Mouse (Mus musculus): ENCODE data around the gene Vps4a.
A peak's percentile ranks its signal among the peaks of the same experiment; 100 is the strongest.
"Not testable (repeated sequence)": the region's sequence is repeated elsewhere in the genome, so short reads cannot be mapped to it uniquely, and the experiment has no call there.

Vps4a gene

GRCm38 (mm10) chr8:107030650-107031576 lies at the start of gene Vps4a:
TSS of gene Vps4a (plus strand) at chr8:107031222.
- peak; percentile 90 to 91 for DNase-seq

DNA sequence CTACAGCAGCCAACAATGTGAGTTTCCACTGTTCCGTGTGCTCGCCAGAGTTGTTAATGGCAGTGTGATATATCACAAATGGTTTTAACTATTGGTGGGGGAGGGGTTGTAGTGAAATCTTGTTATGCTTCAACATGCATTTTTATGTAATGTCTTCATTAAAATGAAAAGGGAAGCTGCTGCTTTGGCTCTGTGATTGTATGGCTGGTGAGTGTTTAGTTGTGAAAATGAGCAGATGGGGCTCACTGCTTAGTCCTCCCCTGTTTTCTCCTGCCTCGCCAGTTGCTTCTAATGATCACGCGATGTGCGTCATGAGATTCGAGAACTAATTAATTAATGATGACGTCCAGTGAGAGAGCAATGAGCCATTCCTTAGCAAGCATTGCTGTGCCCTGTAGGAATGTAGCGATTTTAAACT lies 45.6 kb upstream of the Vps4a start:
- no peak for DNase-seq

GRCm38 (mm10) chr8:106985951-106986350 lies 45.1 kb upstream of the Vps4a start:
- DNase-seq = no peak

- DNase-seq = no peak
Measured at GRCm38 (mm10) chr8:106987557-106987956, 43.5 kb upstream of the Vps4a start.

GRCm38 (mm10) chr8:106991393-106991792 lies 39.6 kb upstream of the Vps4a start:
- DNase-seq = no peak

GRCm38 (mm10) chr8:106996339-106996738 lies 34.7 kb upstream of the Vps4a start:
- DNase-seq = not testable (repeated sequence)

- no peak for DNase-seq
Measured at GRCm38 (mm10) chr8:106997416-106997815, 33.6 kb upstream of the Vps4a start.

DNA sequence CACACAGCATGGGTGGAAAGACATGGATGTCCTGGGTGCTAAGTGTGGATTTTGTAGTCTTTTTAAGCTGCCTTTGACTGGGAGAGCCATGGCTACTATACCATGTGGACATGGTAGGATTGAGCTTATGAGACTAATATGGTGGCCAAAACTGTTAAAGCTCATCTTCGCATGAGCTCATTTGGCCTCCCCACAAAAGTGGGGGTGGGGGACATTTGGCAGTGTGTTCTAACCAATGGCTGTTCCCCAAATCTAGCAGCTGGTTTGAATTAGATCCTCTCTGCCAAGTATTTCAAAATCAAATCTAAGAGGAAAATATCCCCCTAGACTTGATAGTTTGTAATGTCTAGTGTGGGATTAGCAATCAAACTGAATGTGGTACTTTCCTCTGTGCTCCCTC lies 32.0 kb upstream of the Vps4a start:
- no peak for DNase-seq

- DNase-seq = peak; percentile 54 to 64
Measured at GRCm38 (mm10) chr8:107002532-107002931, 28.5 kb upstream of the Vps4a start.

DNA sequence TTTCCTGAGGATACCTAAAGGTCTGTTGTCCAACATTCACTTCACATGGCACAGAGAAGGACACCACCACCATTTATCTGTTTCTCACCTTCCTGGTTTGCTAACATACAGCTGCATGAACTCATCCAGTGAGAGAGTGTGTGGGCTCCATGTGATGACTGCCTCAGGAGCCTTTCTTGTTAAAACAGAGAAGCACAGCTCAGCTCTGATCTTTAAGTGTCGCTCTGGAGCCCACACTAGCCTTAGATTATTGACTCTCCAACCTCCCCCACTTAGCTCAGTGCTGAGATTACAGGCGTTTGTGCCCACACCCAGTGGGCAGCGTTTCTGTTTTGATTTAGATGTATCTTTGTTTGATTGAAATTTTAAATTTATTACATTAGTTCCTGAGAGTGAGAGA lies 23.2 kb upstream of the Vps4a start:
- no peak for DNase-seq

DNA sequence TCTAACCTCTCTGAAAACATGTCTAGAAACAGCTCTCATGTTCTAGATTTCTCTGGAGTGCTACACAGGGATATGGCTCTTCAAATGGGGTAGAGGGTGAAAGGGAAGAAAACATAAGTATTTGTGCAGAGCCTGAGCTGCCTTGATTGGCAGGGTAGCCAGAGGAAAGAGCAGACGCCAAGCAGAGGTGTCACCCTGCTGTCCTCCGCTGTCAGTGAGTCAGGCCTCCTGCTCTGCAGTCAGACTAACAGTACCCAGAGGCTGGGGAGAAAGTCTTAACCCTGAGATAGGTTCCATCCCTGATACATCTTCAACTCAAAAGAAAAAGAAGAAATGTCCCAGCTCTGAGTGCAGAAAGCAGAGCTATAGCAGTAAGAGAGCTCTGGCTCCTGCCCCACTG lies 18.4 kb upstream of the Vps4a start:
- DNase-seq = no peak

DNA sequence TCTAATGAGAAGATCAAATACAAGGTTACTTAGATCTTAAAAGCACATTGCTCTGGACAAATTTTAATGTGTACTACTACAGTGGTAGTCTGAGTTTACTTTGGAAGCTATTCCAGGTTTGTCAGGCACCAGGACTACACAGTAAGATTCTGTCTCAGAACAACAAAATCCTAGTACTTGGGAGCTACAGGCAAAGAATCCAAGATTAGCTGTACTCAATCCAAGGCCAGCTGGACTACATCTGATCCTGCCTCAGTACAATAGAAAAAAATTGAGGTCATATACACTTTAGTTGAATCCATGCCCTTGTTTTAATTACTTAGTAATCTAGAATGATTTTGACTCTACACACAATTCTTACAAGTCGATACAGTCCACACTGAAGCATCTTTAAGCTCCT lies 16.1 kb upstream of the Vps4a start:
- no peak for DNase-seq

GRCm38 (mm10) chr8:107023479-107023878 lies 7.5 kb upstream of the Vps4a start:
- DNase-seq = no peak

DNA sequence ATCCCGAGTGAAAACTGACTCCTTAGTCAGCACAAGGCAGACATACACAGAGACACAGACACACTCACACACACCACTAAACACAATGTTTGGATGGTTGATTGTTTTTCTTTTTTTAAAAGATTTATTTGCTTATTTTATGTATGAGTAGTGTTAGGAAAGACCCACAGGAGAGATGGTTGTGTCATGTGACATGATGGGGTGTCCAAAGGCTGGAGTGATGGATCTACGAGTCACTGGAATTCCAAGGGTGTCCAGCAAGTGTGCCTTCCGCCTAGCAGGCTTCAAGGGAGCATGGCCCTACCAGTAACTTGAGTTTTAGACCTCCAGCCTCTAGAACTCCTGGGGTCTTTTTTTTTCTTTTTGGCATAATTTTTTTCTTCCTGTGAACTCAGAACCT lies 1.7 kb upstream of the Vps4a start:
- DNase-seq = no peak

DNA sequence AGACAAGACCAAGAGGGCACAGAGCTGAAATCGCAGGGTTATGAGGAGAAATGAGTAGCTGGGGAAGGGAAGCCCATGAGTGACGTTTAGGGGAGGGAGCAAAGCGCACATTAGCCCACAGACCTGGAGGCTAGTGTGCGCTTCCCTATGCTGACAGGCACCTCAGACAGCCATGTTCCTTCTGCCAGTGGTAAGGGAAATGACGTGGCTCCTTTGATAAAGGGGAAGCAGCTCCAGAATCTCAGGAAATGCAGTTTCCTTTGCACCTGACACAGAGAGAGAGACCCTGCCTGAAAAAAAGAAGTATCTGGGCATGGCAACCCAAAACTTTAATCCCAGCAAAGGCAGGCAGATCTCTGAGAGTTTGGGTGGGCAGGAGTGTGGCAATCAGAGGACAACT lies 964 bp upstream of the Vps4a start:
- no peak for DNase-seq

- no peak for DNase-seq
Measured at GRCm38 (mm10) chr8:107031577-107032090, 612 bp downstream of the Vps4a start.

- not testable (repeated sequence) for DNase-seq
Measured at GRCm38 (mm10) chr8:107033609-107034008, 2.6 kb downstream of the Vps4a start.

DNA sequence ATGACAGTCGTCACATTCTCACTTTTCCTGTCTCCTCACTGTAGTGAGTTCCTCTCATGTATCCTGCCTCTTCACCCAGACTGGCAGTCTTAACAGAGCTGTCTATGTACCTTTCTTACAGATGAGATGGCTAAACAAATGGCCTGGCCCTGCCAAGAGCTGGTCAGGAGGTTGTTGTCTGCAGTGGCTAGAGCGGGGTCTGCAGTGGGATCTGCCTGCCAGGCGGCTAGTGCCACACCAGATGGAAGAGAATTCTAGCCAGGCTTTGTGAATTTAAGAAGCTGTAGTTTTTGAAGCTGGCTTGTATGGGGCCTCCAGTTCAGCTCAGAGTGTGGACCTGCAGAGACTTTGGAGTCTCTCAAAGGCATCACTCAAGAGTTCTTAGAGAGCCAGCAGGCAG lies 4.6 kb downstream of the Vps4a start:
- no peak for DNase-seq

GRCm38 (mm10) chr8:107036626-107037025 lies 5.6 kb downstream of the Vps4a start:
- DNase-seq = no peak

DNA sequence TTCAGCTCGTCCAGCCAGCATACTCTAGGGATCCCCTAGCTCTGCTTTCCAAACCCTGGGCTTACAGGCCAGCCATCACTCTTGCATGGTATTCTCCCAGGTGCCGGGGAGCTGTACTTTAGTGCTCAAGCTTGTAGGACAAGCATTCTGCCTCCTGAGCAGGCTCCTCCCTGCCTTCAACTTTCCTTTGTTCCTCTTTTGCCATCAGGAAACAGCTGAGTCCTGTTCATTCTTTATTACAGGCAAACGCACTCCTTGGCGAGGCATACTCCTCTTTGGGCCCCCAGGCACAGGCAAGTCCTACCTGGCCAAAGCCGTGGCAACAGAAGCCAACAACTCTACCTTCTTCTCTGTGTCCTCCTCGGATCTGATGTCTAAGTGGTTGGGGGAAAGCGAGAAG lies 9.6 kb downstream of the Vps4a start:
- DNase-seq = no peak

- no peak for DNase-seq
Measured at GRCm38 (mm10) chr8:107045478-107045877, 14.5 kb downstream of the Vps4a start.

GRCm38 (mm10) chr8:107046976-107047375 lies 16.0 kb downstream of the Vps4a start:
- DNase-seq = no peak

- peak; percentile 73 to 75 for DNase-seq
Measured at GRCm38 (mm10) chr8:107048061-107048941, 17.3 kb downstream of the Vps4a start, which contains the start of gene Pdf. TSS of gene Pdf (minus strand) at chr8:107048614.
